9 mouse cellular contexts compared by ENCODE assay signal in genomic region chr6:115085274-115085841, GRCm38 (mm10). TPM values are rescaled to one million over a fixed set of nuclear protein-coding genes. Genes with fewer than 3 reads are reported as not detected.
A peak's percentile ranks its signal among the peaks of the same experiment; 100 is the strongest.
DNase-seq lines count a peak whose midpoint lies in the region; ATAC-seq lines count a peak whose summit lies in the region.
"Had no signal": no experiment of that assay in that cellular context is flagged by ENCODE, and none has a peak within 500 bp of the region (broad histone marks: within the 10 kb centered on the region; RNA-seq: fewer than 3 reads in every experiment).

No protein-coding gene starts in this region.

- peak; percentile 79 to 86 for DNase-seq in cerebellum, adult 18-20 months
- peak; percentile 86 to 87 for DNase-seq in cerebellum, postnatal 25 days
- DNase-seq in layer of hippocampus, postnatal 10 days (ENCODE audit: low spot score in 2 of 2) = peak; percentile 40 to 55
- DNase-seq in retina, embryonic 14.5 days (ENCODE audit: low spot score) = peak; percentile 17
- no peak for DNase-seq in liver
- DNase-seq in B cell, adult 2 months = no peak
- no peak for DNase-seq in lung, postnatal 10 days

- no peak for ATAC-seq in erythroid progenitor cell, adult 5-6 weeks (replicated peaks; ENCODE audit: low FRiP score, poor library complexity, severe bottlenecking)
- ATAC-seq: activated CD4-positive, CD25-positive, alpha-beta regulatory T cell, adult 4 months had no signal

RNA-seq across cellular contexts. Expression of gene Tamm41, which starts 47.7 kb away (rescaled TPM):
- 10 to 100 TPM; 22.7 to 23.5 TPM for total RNA-seq in layer of hippocampus, postnatal 10 days (2021)
- total RNA-seq in erythroid progenitor cell, adult 5-6 weeks (2015; ENCODE audit: low replicate concordance) = 4.0 and 25.2 TPM in 2 replicates
- 3.2 and 9.8 TPM in 2 replicates for total RNA-seq in erythroid progenitor cell, adult 5-6 weeks (2017; ENCODE audit: low replicate concordance)

RNA-seq across cellular contexts. Expression of gene Syn2, which starts 49.3 kb away (rescaled TPM):
- total RNA-seq in layer of hippocampus, postnatal 10 days (2021) = 100 to 1,000 TPM; 429 to 484 TPM
- not detected in 2 replicates for total RNA-seq in erythroid progenitor cell, adult 5-6 weeks (2015; ENCODE audit: low replicate concordance)
- total RNA-seq in erythroid progenitor cell, adult 5-6 weeks (2017; ENCODE audit: low replicate concordance) = not detected in 2 replicates

Comparison
In these comparisons a context has a peak if more than half of its experiments do, and no peak if none do; other contexts are left out.
1. DNase-seq: peak in cerebellum, adult 18-20 months (2 of 2), cerebellum, postnatal 25 days (2 of 2), layer of hippocampus, postnatal 10 days (2 of 2) and retina, embryonic 14.5 days (single experiment); none in liver (single experiment), B cell, adult 2 months (0 of 2) and lung, postnatal 10 days (single experiment).
2. RNA of gene Syn2, which starts 49.3 kb away (total RNA-seq): 429 to 484 TPM in layer of hippocampus, postnatal 10 days; not detected in erythroid progenitor cell, adult 5-6 weeks; every median in the first group is over 100 times any median in the second.